ENCODE assay signal across 1 mouse cellular context in the genomic region with DNA sequence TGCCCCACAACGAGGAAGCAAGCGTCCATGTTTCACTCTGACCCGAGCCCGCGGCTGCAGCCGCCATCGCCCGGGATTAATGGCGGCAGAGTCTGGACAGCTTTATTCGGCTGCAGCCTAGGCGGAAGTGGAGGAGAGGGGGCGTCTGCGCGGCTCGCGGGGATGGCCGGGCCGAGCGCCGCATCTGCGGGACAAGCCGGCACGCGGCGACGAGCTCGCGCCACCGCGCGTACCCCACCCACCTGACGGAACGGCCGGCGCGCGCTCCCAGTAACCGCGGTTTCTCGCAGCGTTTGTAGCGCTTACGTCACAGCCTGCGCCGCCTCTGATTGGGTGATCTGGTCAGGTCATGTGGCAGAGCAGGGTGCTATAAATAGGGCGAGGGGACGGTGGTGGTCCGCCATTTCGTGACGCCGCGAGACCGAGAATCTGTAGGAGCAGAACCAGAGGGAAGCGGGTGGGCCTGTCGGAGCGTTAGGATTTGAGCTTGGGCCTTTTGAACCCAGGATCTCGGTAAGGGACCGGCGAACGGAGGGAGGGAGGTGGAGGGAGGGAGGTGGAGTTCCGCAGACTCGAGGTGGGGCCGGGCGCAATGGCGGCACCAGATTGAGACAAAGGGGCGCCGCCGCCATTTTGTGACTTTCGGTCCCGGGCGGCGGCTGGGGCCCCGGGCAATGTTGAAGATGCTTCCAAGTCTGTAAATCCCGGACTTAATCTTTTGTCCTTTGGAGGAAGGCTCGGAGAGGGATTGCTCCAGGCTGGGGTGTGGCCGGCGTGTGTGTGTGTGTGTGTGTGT.
TF ChIP-seq lines count a peak whose summit lies in the region.

Srsf3 (plus strand) TSS at position 355 of the 796 bp plus-strand sequence.

TF ChIP-seq in CH12.LX, 34 proteins besides CTCF, POLR2A, EP300 and RAD21 (continued from another document):
- TF ChIP-seq IRF4 (IDR thresholded peaks at IDR 0.05; ENCODE audit: low read depth, low read length), result no peak
- TF ChIP-seq NELFE (IDR thresholded peaks at IDR 0.05; ENCODE audit: low read depth, low read length), result peak; percentile 99
- peak; percentile 98 for TF ChIP-seq POLR2AphosphoS2 (IDR thresholded peaks at IDR 0.05; ENCODE audit: low read depth, low read length)
- TF ChIP-seq NRF1 (IDR thresholded peaks at IDR 0.05; ENCODE audit: low read depth, low read length), result peak; percentile 62
- TF ChIP-seq ZMIZ1 (IDR thresholded peaks at IDR 0.05; ENCODE audit: low read depth, low read length), result peak; percentile 98
- TF ChIP-seq TBP (conservative IDR thresholded peaks at IDR 0.05; ENCODE audit: low read depth, low read length), result peak; percentile 96
- no peak; the same call in 1 of the 2 replicates for TF ChIP-seq MAX (IDR thresholded peaks at IDR 0.05; ENCODE audit: low read length)
- no peak; the same call in 1 of the 2 replicates for TF ChIP-seq MEF2A (IDR thresholded peaks at IDR 0.05; ENCODE audit: borderline replicate concordance, low read depth, low read length)
- peak; percentile 88 for TF ChIP-seq ELF1 (IDR thresholded peaks at IDR 0.05; ENCODE audit: low read depth, low read length)
- peak; percentile 84 for TF ChIP-seq USF2 (conservative IDR thresholded peaks at IDR 0.05; ENCODE audit: low read depth, low read length)
- TF ChIP-seq HCFC1 (IDR thresholded peaks at IDR 0.05; ENCODE audit: low read depth, low read length), result peak; percentile 74
- TF ChIP-seq MAFK (IDR thresholded peaks at IDR 0.05; ENCODE audit: insufficient replicate concordance, low read length), result no peak
- no peak for TF ChIP-seq SMC3 (IDR thresholded peaks at IDR 0.05; ENCODE audit: low read depth, low read length)
- peak; percentile 88; the same call in 1 of the 2 replicates for TF ChIP-seq MXI1 (IDR thresholded peaks at IDR 0.05; ENCODE audit: low read depth, low read length)
- peak; percentile 87 for TF ChIP-seq TCF12 (IDR thresholded peaks at IDR 0.05; ENCODE audit: low read depth, low read length)
